Mouse (Mus musculus) bone marrow, adult 2 months (tissue): ENCODE results near the gene Tuba1c.
"Not testable (repeated sequence)": the region's sequence is repeated elsewhere in the genome, so short reads cannot be mapped to it uniquely, and the experiment has no call there.

Source experiments
- CTCF ChIP-seq: fragments of 200-500 bp; IDR thresholded peaks from 2 replicates; pipeline ENCODE4 v1.5.1; 2011; ENCODE audit warnings: low read length, control low read depth; ENCODE audit not compliant: control insufficient read depth, insufficient read depth
- POLR2A ChIP-seq: fragments of 200-500 bp; IDR thresholded peaks from 2 replicates; pipeline ENCODE4 v1.6.1; 2011; ENCODE audit warnings: low read depth, mild to moderate bottlenecking, control low read depth, low read length, borderline replicate concordance; ENCODE audit not compliant: control insufficient read depth

DNA sequence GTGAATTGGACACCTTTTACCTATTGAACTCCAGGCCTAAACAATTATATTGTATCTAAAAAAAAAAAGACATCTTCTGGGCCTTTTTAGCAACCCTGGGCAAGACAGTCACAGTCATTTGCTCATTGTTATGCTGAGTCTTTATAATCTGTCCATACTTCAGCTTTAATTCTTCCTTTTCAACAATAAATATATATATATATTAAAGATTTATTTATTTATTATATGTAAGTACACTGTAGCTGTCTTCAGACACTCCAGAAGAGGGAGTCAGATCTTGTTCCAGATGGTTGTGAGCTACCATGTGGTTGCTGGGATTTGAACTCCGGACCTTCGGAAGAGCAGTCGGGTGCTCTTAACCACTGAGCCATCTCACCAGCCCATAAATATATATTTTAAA lies 46.3 kb downstream of the Tuba1c start:
- not testable (repeated sequence) for TF ChIP-seq CTCF, POLR2A
